Mouse (Mus musculus): Measurements from ENCODE around the gene Oxld1.

Oxld1 gene

DNA sequence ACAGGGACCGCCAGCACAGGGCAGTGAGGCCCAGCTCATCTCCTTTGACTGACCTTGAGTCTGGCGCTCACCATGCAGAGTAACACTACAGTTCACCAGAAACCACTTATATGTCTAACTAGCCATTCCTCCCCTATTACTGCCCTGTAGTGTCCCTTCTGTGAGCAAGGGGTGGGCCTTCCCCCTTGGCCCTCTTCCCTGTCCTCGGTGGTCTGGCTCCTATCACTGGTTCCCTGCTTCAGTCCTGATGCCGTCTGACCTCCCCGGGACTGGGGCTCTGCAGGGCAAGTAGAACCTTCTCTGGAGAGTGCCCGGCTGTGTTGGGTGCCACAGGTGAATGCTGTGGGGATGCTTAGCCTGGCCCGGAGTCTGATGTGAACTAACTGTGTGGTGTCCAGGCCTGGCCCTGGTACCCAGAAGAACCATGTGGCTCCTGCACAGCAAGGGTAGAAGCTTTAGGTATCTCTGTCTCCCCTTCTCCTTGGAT, 25.6 kb upstream of the Oxld1 start:
- peak in 1 of 2 experiments; percentile 65 for DNase-seq (ENCODE audit: low spot score in 2 of 2)

- DNase-seq (ENCODE audit: low spot score in 2 of 2), result no peak
Observed at GRCm38 (mm10) chr11:120472052-120472451, 14.2 kb upstream of the Oxld1 start.

DNA sequence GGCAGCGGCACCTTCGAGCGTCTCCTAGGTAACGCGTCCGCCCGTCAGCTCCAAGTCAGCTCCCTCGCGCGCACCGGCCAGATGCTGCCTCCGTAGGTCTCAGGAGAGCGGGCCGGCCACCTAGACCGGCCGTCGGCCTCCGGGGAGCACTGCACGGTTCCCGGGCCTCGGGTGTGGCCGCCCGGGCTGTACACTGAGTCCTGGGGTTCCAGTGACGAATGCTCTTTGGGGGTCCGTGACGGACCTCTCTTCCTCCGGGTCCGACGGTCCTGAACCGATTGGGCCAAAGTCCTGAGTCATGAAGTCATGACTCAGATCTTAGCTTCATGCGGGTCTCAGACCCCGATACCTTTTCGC, 9.8 kb upstream of the Oxld1 start:
- no peak for DNase-seq (ENCODE audit: low spot score in 2 of 2)

- DNase-seq (ENCODE audit: low spot score in 2 of 2), result peak; percentile 94 to 96
Observed at GRCm38 (mm10) chr11:120467051-120467735, 9.3 kb upstream of the Oxld1 start, which contains the start of gene Arl16. TSS of gene Arl16 (minus strand) at chr11:120467607.

DNA sequence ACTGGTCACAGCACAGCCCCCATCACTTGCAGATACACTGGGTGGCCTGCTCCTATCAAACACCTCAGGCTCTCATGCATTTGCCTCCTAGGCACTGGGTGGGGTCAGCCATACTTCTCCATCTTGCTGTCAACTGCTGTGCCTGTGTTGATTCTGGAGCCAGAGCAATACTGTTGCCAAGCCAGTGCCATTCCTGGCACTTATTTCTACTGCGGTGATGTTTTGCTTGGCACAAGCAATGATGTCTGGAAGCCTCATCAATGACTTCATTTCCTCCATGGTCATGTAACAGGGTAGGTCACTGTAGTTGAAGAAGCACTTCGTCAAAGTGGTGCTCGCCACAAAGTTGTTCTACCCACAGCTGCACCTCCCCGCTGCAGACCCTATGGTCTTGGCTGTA, 7.7 kb upstream of the Oxld1 start:
- DNase-seq (ENCODE audit: low spot score in 2 of 2), result no peak

DNA sequence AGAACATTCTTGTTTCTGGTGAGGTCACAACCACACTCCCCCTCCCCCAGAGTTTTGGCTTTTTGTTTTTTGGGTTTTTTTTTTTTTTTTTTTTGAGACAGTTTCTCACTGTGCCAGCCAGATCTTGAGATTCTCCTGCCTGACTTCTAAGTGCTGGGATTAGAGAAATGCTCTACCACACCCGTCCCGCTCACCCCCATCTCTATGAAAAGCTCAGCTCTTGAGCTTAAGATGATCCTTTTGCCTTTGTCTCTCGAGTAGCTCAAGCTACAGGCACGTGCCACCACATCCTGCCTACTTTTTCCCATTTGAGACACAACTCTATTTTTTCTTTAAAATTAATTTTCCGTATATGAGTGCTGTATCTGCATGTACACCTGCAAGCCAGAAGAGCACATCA, 6.5 kb upstream of the Oxld1 start:
- no peak for DNase-seq (ENCODE audit: low spot score in 2 of 2)

DNA sequence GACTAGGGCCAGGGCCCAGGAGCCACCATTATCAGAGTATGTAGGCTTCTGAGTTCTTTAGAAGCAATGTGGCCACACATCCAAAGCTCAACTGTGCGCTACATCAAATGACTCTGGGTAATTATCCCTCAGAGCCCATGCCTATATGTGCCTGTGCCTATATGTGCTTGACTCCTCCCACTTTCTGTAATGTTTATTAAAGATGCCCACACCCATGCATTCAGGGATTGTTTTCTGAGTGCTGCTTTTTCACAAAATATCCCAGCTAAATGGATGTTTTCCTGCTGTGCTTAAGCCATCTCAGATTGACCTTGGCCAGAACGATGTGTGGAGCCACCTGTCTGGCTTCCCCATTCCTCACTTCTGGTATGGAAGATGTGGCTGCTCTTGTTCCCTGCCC, 5.7 kb upstream of the Oxld1 start:
- DNase-seq (ENCODE audit: low spot score in 2 of 2), result no peak

DNA sequence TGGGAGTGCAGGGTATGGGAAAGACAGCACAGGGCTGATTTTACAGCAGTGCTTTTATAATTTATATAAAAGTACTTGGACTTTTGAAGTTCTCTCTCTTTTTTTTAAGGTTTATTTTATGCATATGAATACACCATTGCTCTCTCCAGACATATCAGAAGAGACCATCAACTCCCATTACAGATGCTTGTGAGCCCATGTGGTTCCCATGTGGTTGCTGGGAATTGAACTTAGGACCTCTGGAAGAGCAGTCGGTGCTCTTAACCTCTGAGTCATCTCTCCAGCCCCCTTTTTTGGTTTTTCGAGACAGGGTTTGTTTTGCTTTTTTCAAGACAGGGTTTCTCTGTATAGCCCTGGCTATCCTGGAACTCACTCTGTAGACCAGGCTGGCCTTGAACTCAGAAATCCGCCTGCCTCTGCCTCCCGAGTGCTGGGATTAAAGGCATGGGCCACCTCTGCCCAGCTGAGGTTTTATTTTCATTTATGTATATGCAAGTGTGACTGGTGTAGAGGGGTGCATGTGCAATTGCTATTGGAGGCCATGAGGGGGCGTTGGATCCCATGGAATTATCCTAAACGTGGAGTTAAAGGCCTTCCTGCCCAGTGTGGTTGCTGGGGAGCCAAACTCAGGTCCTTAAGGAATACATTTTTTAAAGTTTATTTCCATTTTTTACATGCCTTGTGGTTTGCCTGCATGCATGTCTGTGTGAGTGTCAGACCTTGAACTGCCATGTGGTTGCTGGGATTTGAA, 1.2 kb upstream of the Oxld1 start:
- no peak for DNase-seq (ENCODE audit: low spot score in 2 of 2)

DNA sequence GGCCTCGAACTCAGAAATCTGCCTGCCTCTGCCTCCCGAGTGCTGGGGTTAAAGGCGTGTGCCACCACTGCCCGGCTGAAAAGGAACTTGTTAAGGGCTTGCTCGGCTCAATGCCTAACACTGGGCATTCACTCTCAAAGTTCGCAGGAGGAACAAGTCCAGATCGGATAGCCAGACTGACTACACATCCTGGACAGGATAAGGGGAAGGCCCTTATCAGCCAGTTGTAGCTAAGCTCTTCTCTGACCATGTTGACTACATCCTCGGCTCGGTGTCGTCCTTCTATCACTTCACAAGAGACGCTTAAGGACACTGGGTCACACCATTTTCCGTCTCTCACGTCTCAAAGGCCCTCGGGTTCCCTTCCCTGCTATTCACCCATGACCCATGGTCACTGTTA, 498 bp downstream of the Oxld1 start:
- DNase-seq (ENCODE audit: low spot score in 2 of 2), result no peak

DNA sequence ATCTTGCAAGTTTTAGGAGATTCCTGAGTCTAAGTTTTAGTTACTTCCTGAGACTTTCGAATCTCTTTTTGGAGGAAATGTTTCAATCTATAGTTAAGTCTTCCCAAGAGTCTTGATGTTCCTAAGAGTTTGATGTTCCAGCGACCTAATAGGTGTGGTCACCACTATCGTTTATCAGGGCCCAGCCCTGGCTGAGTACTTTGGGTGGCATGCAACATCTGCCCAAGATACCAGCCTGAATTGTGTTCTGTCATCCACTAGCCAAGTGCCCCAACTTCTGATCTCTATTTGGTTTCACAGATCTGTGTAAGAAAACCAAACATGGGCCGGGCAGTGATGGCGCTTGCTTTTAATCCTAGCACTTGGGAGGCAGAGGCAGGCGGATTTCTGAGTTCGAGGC, 2.5 kb downstream of the Oxld1 start:
- no peak for DNase-seq (ENCODE audit: low spot score in 2 of 2)

GRCm38 (mm10) chr11:120454965-120455364, 2.9 kb downstream of the Oxld1 start:
- DNase-seq (ENCODE audit: low spot score in 2 of 2), result no peak

DNA sequence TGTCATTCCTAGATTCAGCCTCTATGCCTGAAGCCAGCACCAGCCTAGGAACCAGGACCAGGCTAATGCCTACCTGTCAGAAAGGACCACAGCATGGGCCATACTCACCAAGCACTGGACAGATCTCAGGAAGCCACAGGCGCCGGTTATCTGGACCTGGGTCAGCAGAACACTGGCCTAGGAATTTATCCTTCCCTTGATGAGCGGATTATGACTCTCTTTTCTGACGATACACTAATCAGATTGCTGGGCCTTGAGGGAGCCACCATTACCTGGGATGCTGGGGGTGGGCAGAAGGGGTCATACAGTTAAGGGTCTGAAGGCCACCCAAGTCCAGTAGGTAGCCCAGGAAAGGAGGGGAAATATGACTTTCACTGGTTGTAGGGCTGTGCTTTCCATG, 4.6 kb downstream of the Oxld1 start, which contains the start of gene Pde6g:
Gene Pde6g, minus strand, starts transcription at position 195 of the 400 bp plus-strand sequence.
- no peak for DNase-seq (ENCODE audit: low spot score in 2 of 2)

- no peak for DNase-seq (ENCODE audit: low spot score in 2 of 2)
Observed at GRCm38 (mm10) chr11:120452246-120452645, 5.6 kb downstream of the Oxld1 start.

- no peak for DNase-seq (ENCODE audit: low spot score in 2 of 2)
Observed at GRCm38 (mm10) chr11:120447179-120447578, 10.7 kb downstream of the Oxld1 start.

GRCm38 (mm10) chr11:120445475-120445874, 12.4 kb downstream of the Oxld1 start:
- no peak for DNase-seq (ENCODE audit: low spot score in 2 of 2)

- DNase-seq (ENCODE audit: low spot score in 2 of 2), result no peak
Observed at GRCm38 (mm10) chr11:120444106-120444505, 13.8 kb downstream of the Oxld1 start.

DNA sequence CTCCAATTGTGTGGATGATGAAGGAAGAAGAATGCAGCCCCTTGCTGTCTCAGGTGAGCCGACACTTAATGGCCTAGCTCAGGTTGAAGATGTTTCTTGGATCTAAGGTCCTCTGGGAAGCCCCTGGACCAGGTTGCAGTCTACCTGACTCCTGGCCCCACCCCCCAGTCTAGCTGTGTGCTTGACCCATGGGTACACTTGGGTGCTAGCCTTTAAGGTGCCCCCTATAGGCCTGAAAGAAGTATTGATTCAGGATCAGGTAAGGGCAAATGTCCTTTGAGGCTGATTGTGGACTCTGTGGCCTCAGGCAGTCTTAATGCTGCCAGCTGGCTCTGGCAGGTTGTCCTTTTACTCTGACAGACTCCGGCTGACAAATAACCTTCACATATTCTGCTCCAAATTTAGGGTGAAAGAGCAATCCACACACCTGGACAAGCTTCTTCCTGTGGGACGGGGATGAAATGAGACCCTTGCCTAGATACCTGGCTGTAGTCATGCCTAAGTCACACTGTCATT, 15.0 kb downstream of the Oxld1 start:
- DNase-seq (ENCODE audit: low spot score in 2 of 2), result no peak

GRCm38 (mm10) chr11:120442344-120442743, 15.5 kb downstream of the Oxld1 start, which contains the start of gene Tspan10:
TSS of gene Tspan10 (plus strand) at chr11:120442644.
- DNase-seq (ENCODE audit: low spot score in 2 of 2), result no peak

DNA sequence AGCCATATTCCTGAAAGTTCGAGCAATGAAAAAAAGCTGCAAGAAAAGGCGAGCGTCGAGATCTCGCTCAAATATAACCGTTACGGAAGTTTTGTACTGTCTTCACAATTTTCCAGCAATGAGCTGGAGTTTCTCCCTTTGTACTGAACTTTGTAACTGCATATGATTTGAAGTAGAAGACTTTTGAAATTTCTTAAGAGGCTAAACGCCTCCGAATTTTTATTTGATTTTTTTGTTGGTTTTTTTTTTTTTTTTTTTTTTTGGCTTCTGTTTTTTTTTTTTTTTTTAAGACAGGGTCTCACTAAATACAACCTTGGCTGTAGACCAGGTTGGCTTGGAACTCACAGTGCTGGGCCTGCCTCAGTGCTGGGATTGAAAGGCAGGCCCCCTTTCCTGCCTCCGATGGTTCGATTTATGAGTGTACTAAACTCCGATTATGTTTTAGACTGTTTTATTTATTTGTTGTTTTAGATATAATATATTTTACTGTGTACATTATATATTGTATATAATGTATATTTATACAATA, 19.9 kb downstream of the Oxld1 start:
- no peak for DNase-seq (ENCODE audit: low spot score in 2 of 2)

DNA sequence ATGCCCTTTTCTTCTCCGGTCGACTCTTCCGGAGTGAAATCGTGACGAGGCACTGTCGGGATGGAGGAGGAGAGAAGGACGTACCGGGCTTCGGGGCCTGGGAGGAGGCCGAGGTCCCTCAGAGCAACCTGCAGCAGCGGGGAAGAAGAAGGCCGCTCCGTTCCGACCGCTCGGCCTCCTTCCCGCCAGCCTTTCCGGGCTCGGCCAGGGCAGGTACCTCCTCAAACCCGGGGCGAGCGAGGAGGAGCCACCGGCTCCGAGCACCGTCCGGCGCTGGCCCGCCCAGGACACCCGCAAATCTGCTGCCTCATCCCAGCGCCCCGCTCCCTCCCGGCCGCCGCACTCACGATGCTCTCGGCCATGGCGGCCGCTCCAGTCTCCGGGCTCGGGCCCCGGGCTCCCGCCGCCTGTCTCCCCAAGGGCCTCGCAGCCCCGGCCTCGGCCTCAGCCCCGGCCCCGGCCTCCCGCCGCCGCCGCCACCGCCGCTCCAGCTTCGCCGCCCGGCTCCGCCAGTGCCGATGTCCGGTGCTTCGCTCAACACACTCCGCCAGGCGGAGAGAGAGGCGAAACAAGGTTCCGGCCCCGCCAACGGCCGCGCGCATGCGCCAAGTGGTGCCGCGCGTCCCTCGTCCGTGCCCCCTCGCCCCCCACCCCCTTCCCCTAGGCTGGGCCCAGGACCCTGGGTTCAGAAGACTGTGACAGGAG, 20.6 kb downstream of the Oxld1 start, which contains the start of gene Nploc4:
Gene Nploc4, minus strand, starts transcription at position 557 of the 705 bp plus-strand sequence.
- peak; percentile 91 to 97 for DNase-seq (ENCODE audit: low spot score in 2 of 2)

DNA sequence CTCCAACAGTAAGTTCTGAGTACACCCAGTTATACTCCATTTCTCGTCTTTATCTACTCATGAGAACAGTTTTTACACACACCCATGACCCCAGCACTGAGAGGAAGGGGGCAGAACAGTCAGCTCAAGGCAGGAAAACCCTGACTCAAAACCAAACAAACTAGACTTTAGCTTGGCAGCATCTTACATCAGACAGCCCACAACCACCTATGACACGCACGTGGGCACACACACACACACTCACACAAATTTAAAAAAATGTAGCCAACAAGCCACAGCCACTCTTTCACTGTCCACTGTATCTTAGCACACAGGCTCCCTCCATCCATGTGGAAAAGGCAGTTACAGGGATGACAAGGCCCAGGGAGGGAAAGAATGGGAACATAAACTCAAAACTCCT, 31.1 kb downstream of the Oxld1 start:
- no peak for DNase-seq (ENCODE audit: low spot score in 2 of 2)

All from spleen, postnatal 4 days (tissue).